ENCODE assay signal across 11 mouse cellular contexts in genomic region chr6:23353480-23353879, GRCm38 (mm10).
DNase-seq lines count a peak whose midpoint lies in the region; ATAC-seq and TF ChIP-seq lines count a peak whose summit lies in the region.
"Had no signal": no experiment of that assay in that cellular context is flagged by ENCODE, and none has a peak within 500 bp of the region (broad histone marks: within the 10 kb centered on the region; RNA-seq: fewer than 3 reads in every experiment).

No protein-coding gene starts in this region.

- H3K9me3 ChIP-seq in midbrain, embryonic 13.5 days, result no peaks in the 10 kb centered on the region

- DNase-seq in gastrocnemius, adult 2 months, result peak; percentile 13
- no peak for DNase-seq in gastrocnemius, postnatal 36 days
- peak; percentile 70 for DNase-seq in brain, embryonic 14.5 days (ENCODE audit: low read depth)
- peak; percentile 9 for DNase-seq in forelimb bud, embryonic 11.5 days (ENCODE audit: low read depth, low spot score)
- DNase-seq in urinary bladder, postnatal 4 days (ENCODE audit: low spot score in 2 of 2), result no peak
- DNase-seq in layer of hippocampus, adult 9-11 months, result no peak
- DNase-seq in layer of hippocampus, postnatal 25 days (ENCODE audit: extremely low spot score in 1 of 2, low spot score in 1 of 2), result no peak
- DNase-seq: lung, postnatal 14 days; thymus, adult 18-20 months had no signal

- H3K27me3 ChIP-seq in midbrain, embryonic 13.5 days, result 0 out of 2 replicates have a peak, but pooled peaks cover 2% of the 10 kb centered on the region

- no peak overlapping the region for H3K27ac ChIP-seq in gastrocnemius, adult 2 months
- no peak overlapping the region for H3K27ac ChIP-seq in midbrain, embryonic 13.5 days

- intact Hi-C loops in gastrocnemius, adult 2 months (cut with DNase I), result no loop called here
- intact Hi-C loops in gastrocnemius, postnatal 36 days (cut with DNase I), result no loop called here

- peaks cover 12% of the 10 kb centered on the region for H3K4me1 ChIP-seq in midbrain, embryonic 13.5 days (replicated peaks)

- peak; percentile 91 for ATAC-seq in midbrain, embryonic 13.5 days
- ATAC-seq: inflammation-experienced regulatory T-cells, adult 6 months had no signal

- no peaks in the 10 kb centered on the region for H3K36me3 ChIP-seq in midbrain, embryonic 13.5 days

- H3K4me3 ChIP-seq in gastrocnemius, adult 2 months, result no peak overlapping the region
- no peak overlapping the region for H3K4me3 ChIP-seq in midbrain, embryonic 13.5 days (replicated peaks)

- 3% methylated on average over 7 of the region's 7 CpGs for WGBS in midbrain, embryonic 13.5 days

- no peak for TF ChIP-seq POLR2A in brain, embryonic 14.5 days (IDR thresholded peaks at IDR 0.05; ENCODE audit: borderline replicate concordance, extremely low read depth, insufficient read depth, insufficient read length, poor library complexity, severe bottlenecking)

- H3K9ac ChIP-seq in midbrain, embryonic 13.5 days (replicated peaks), result no peak overlapping the region

- no peak for TF ChIP-seq CTCF in gastrocnemius, adult 2 months (IDR thresholded peaks at IDR 0.05)
- TF ChIP-seq CTCF in brain, embryonic 14.5 days (IDR thresholded peaks at IDR 0.05; ENCODE audit: borderline replicate concordance, extremely low read depth, insufficient read depth, insufficient read length), result no peak

- no peak overlapping the region for H3K4me2 ChIP-seq in midbrain, embryonic 13.5 days (replicated peaks)

Comparison
In these comparisons a context has a peak if more than half of its experiments do, and no peak if none do; other contexts are left out.
1. DNase-seq: peak in gastrocnemius, adult 2 months (single experiment), brain, embryonic 14.5 days (single experiment) and forelimb bud, embryonic 11.5 days (single experiment); none in gastrocnemius, postnatal 36 days (0 of 2), urinary bladder, postnatal 4 days (0 of 2), layer of hippocampus, adult 9-11 months (single experiment) and layer of hippocampus, postnatal 25 days (0 of 2).